In the genomic region with DNA sequence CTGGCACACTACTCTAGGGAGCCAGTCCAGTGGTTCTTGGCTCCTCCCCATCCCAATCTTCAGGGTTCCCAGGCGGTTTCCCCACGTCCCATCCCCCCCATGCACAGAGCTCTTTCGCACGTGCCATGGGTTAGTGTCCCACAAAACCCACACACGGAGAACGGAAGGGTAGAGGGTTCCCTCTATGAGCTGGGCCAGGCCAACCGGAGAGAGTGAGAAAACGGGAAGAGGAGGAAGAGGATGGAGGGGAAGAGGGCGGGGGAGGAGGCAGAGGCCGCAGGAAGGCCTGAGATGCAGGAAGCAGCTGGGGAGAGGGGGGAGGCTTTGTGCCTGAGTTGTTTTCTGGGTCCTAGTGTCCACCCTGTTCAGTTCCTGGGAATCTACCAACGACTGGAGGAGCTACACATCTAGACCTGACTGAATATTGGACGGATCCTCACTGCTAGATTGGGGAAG, we compare ENCODE assay signal across 8 mouse cellular contexts. TPM values are rescaled to one million over a fixed set of nuclear protein-coding genes. Genes with fewer than 3 reads are reported as not detected.
A peak's percentile ranks its signal among the peaks of the same experiment; 100 is the strongest.
DNase-seq lines count a peak whose midpoint lies in the region; ATAC-seq and TF ChIP-seq lines count a peak whose summit lies in the region.

No protein-coding gene starts in this region.

- WGBS in forebrain, embryonic 12.5 days: 1% methylated on average over 12 of the region's 12 CpGs
- 2% methylated on average over 12 of the region's 12 CpGs for WGBS in liver, postnatal 0 days (ENCODE audit: insufficient replicate concordance)
- under 1% methylated on average over 12 of the region's 12 CpGs for WGBS in neural tube, embryonic 13.5 days

- peak overlapping the region; percentile 93 for H3K4me3 ChIP-seq in G1E (ENCODE audit: low read depth, low read length)
- peak overlapping the region; percentile 54 for H3K4me3 ChIP-seq in forebrain, embryonic 12.5 days (replicated peaks)
- peak overlapping the region; percentile 89 for H3K4me3 ChIP-seq in liver, postnatal 0 days (ENCODE audit: low read depth, low read length)
- peak overlapping the region; percentile 97 for H3K4me3 ChIP-seq in neural tube, embryonic 13.5 days

- no peaks in the 10 kb centered on the region for H3K27me3 ChIP-seq in G1E (ENCODE audit: insufficient read depth, low read length)
- H3K27me3 ChIP-seq in forebrain, embryonic 12.5 days: no peaks in the 10 kb centered on the region
- H3K27me3 ChIP-seq in liver, postnatal 0 days (ENCODE audit: insufficient read depth, low read length): no peaks in the 10 kb centered on the region
- H3K27me3 ChIP-seq in neural tube, embryonic 13.5 days: no peaks in the 10 kb centered on the region

- ATAC-seq in G1E (ENCODE audit: extremely low read depth, insufficient number of reproducible peaks, low FRiP score, poor library complexity, severe bottlenecking): peak; percentile 77
- peak; percentile 73 for ATAC-seq in forebrain, embryonic 12.5 days (ENCODE audit: low FRiP score)
- ATAC-seq in liver, postnatal 0 days: peak; percentile 54
- ATAC-seq in neural tube, embryonic 13.5 days (ENCODE audit: low read depth): peak; percentile 64

- no peak for TF ChIP-seq CTCF in G1E (IDR thresholded peaks at IDR 0.05; ENCODE audit: low read depth, low read length)
- TF ChIP-seq CTCF in liver, postnatal 0 days (IDR thresholded peaks at IDR 0.05; ENCODE audit: low read depth): peak; percentile 21; the same call in 1 of the 2 replicates

- H3K27ac ChIP-seq in forebrain, embryonic 12.5 days: peak overlapping the region; percentile 94
- peak overlapping the region; percentile 83 for H3K27ac ChIP-seq in liver, postnatal 0 days (ENCODE audit: low read depth)
- peak overlapping the region; percentile 97 for H3K27ac ChIP-seq in neural tube, embryonic 13.5 days (replicated peaks)

- intact Hi-C loops in heart, postnatal 10 days (cut with DNase I): loop anchor here (1.0 kb wide), 1 partner anchor 10 kb away; no protein-coding TSS in a partner anchor

- peak overlapping the region; percentile 97 for H3K4me2 ChIP-seq in forebrain, embryonic 12.5 days
- H3K4me2 ChIP-seq in liver, postnatal 0 days (ENCODE audit: low read depth, low read length): peak overlapping the region; percentile 88
- peak overlapping the region; percentile 99 for H3K4me2 ChIP-seq in neural tube, embryonic 13.5 days

- no peaks in the 10 kb centered on the region for H3K9me3 ChIP-seq in G1E (replicated peaks)
- no peaks in the 10 kb centered on the region for H3K9me3 ChIP-seq in forebrain, embryonic 12.5 days
- H3K9me3 ChIP-seq in liver, postnatal 0 days (ENCODE audit: low read length): no peaks in the 10 kb centered on the region
- no peaks in the 10 kb centered on the region for H3K9me3 ChIP-seq in neural tube, embryonic 13.5 days

- no peak for TF ChIP-seq EP300 in liver, postnatal 0 days (IDR thresholded peaks at IDR 0.05; ENCODE audit: low read depth)

- peak; percentile 94 for DNase-seq in G1E (ENCODE audit: low spot score)
- DNase-seq in c-Kit-positive CD71-positive TER-119-positive erythroid progenitor cells, embryonic 14.5 days (ENCODE audit: low spot score): peak; percentile 85
- DNase-seq in heart, postnatal 10 days: peak; percentile 91
- DNase-seq in kidney, postnatal 36 days: peak; percentile 89 to 93
- peak; percentile 84 for DNase-seq in liver, postnatal 0 days
- peak; percentile 82 for DNase-seq in testis, postnatal 10 days (ENCODE audit: low spot score)

- peaks cover 73% of the 10 kb centered on the region for H3K4me1 ChIP-seq in G1E (ENCODE audit: insufficient read depth, low read depth, low read length)
- peaks cover 65% of the 10 kb centered on the region for H3K4me1 ChIP-seq in forebrain, embryonic 12.5 days
- peaks cover 63% of the 10 kb centered on the region for H3K4me1 ChIP-seq in liver, postnatal 0 days (ENCODE audit: insufficient read depth)
- H3K4me1 ChIP-seq in neural tube, embryonic 13.5 days (replicated peaks): peaks cover 71% of the 10 kb centered on the region

- H3K9ac ChIP-seq in forebrain, embryonic 12.5 days: peak overlapping the region; percentile 71
- H3K9ac ChIP-seq in liver, postnatal 0 days (replicated peaks): peak overlapping the region; percentile 93
- H3K9ac ChIP-seq in neural tube, embryonic 13.5 days: peak overlapping the region; percentile 99

- H3K36me3 ChIP-seq in G1E (replicated peaks): peaks cover 28% of the 10 kb centered on the region
- no peaks in the 10 kb centered on the region; the same call in 1 of the 2 replicates for H3K36me3 ChIP-seq in forebrain, embryonic 12.5 days (replicated peaks)
- no peaks in the 10 kb centered on the region for H3K36me3 ChIP-seq in liver, postnatal 0 days (replicated peaks; ENCODE audit: insufficient read depth, low read length)
- no peaks in the 10 kb centered on the region for H3K36me3 ChIP-seq in neural tube, embryonic 13.5 days

RNA-seq across cellular contexts. Expression of a gene that starts 1.2 kb away (rescaled TPM):
- 87.8 and 117 TPM in 2 replicates for total RNA-seq in G1E (2014; fragmentation: Nextera tagmentation)
- 68.2 and 83.2 TPM in 2 replicates for total RNA-seq in G1E (2017)
- polyA plus RNA-seq in G1E (2012): 207 and 233 TPM in 2 replicates
- 16.6 and 17.7 TPM in 2 replicates for polyA plus RNA-seq in forebrain, embryonic 12.5 days (2016; fragmentation: Nextera tagmentation; extraction: Ambion mirVana)
- total RNA-seq in heart, postnatal 10 days (2021): 10 to 100 TPM; 51.3 to 58.5 TPM
- polyA plus RNA-seq in liver, postnatal 0 days (2015; fragmentation: Nextera tagmentation; extraction: Ambion mirVana): 5.7 and 6.1 TPM in 2 replicates
- polyA plus RNA-seq in neural tube, embryonic 13.5 days (2015; fragmentation: Nextera tagmentation; extraction: Ambion mirVana): 18.0 and 19.3 TPM in 2 replicates

RNA-seq across cellular contexts. Expression of a gene that starts 13.5 kb away (rescaled TPM):
- not detected in 2 replicates for total RNA-seq in G1E (2014; fragmentation: Nextera tagmentation)
- total RNA-seq in G1E (2017): 0.06 and 0.87 TPM in 2 replicates
- not detected in 2 replicates for polyA plus RNA-seq in G1E (2012)
- polyA plus RNA-seq in forebrain, embryonic 12.5 days (2016; fragmentation: Nextera tagmentation; extraction: Ambion mirVana): not detected in 2 replicates
- 100 to 1,000 TPM; 123 to 128 TPM for total RNA-seq in heart, postnatal 10 days (2021)
- 0.13 and 0.96 TPM in 2 replicates for polyA plus RNA-seq in liver, postnatal 0 days (2015; fragmentation: Nextera tagmentation; extraction: Ambion mirVana)
- 1.8 TPM in 1 of 2 replicates, not detected in the other for polyA plus RNA-seq in neural tube, embryonic 13.5 days (2015; fragmentation: Nextera tagmentation; extraction: Ambion mirVana)

RNA-seq across cellular contexts. Expression of a gene that starts 20.1 kb away (rescaled TPM):
- total RNA-seq in G1E (2014; fragmentation: Nextera tagmentation): 71.8 and 84.9 TPM in 2 replicates
- total RNA-seq in G1E (2017): 26.1 and 30.0 TPM in 2 replicates
- 356 and 518 TPM in 2 replicates for polyA plus RNA-seq in G1E (2012)
- 80.5 and 86.7 TPM in 2 replicates for polyA plus RNA-seq in forebrain, embryonic 12.5 days (2016; fragmentation: Nextera tagmentation; extraction: Ambion mirVana)
- total RNA-seq in heart, postnatal 10 days (2021): 1 to 10 TPM; 4.1 to 5.9 TPM
- 14.5 and 16.1 TPM in 2 replicates for polyA plus RNA-seq in liver, postnatal 0 days (2015; fragmentation: Nextera tagmentation; extraction: Ambion mirVana)
- 133 and 151 TPM in 2 replicates for polyA plus RNA-seq in neural tube, embryonic 13.5 days (2015; fragmentation: Nextera tagmentation; extraction: Ambion mirVana)

RNA-seq across cellular contexts. Expression of a gene that starts 22.2 kb away (rescaled TPM):
- total RNA-seq in G1E (2014; fragmentation: Nextera tagmentation): not detected in 2 replicates
- not detected in 2 replicates for total RNA-seq in G1E (2017)
- polyA plus RNA-seq in G1E (2012): not detected in 2 replicates
- not detected in 2 replicates for polyA plus RNA-seq in forebrain, embryonic 12.5 days (2016; fragmentation: Nextera tagmentation; extraction: Ambion mirVana)
- not detected for total RNA-seq in heart, postnatal 10 days (2021)
- polyA plus RNA-seq in liver, postnatal 0 days (2015; fragmentation: Nextera tagmentation; extraction: Ambion mirVana): not detected in 2 replicates
- not detected in 2 replicates for polyA plus RNA-seq in neural tube, embryonic 13.5 days (2015; fragmentation: Nextera tagmentation; extraction: Ambion mirVana)

RNA-seq across cellular contexts. Expression of a gene that starts 51.6 kb away (rescaled TPM):
- total RNA-seq in G1E (2014; fragmentation: Nextera tagmentation) (40.3 and 46.1 TPM in 2 replicates), G1E (2017) (3.7 and 3.9 TPM in 2 replicates)
- polyA plus RNA-seq in G1E (2012): 33.7 and 37.8 TPM in 2 replicates
- 17.3 and 19.4 TPM in 2 replicates for polyA plus RNA-seq in forebrain, embryonic 12.5 days (2016; fragmentation: Nextera tagmentation; extraction: Ambion mirVana)
- 100 to 1,000 TPM; 261 to 278 TPM for total RNA-seq in heart, postnatal 10 days (2021)
- 16.2 and 17.3 TPM in 2 replicates for polyA plus RNA-seq in liver, postnatal 0 days (2015; fragmentation: Nextera tagmentation; extraction: Ambion mirVana)
- 26.2 and 27.6 TPM in 2 replicates for polyA plus RNA-seq in neural tube, embryonic 13.5 days (2015; fragmentation: Nextera tagmentation; extraction: Ambion mirVana)

Comparison
In these comparisons a context has a peak if more than half of its experiments do, and no peak if none do; other contexts are left out.
1. Peak in every context shown above with its lines: DNase-seq, ATAC-seq, H3K4me3 ChIP-seq and H3K27ac ChIP-seq.
2. RNA of a gene that starts 1.2 kb away (polyA plus RNA-seq): 207 to 233 TPM in G1E; 18.0 to 19.3 TPM in neural tube, embryonic 13.5 days, 16.6 to 17.7 TPM in forebrain, embryonic 12.5 days and 5.7 to 6.1 TPM in liver, postnatal 0 days; every median in the first group is over 10 times any median in the second.